Mouse (Mus musculus) kidney, postnatal 25 days (tissue): ENCODE data around the gene Olfr843.

Experiments
- DNase-seq, 2 experiments: peaks; one replicate each; pipeline ENCODE4 v3.0.0; 2021; ENCODE audit warnings: mixed read lengths in 2 of 2

Olfr843 gene

DNA sequence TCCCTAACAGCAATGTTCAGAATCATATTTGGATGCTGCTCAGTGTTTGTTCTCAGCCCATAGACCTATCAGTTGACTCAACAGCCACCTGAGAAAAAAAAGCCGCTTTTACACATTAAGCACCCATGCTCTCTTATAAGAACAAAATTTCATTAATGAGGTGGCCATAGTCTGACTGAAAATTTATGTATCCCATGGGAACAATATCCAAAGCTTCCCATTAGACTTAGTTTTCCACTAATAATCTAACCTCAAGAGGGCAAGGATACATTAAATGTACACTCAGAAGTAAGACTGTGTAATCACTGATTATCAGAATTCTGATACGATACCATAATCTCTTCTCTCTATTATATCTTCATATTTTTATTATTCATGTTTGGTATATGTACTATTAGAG, at the start of gene Olfr843:
Olfr843 (minus strand) TSS at position 101 of the 400 bp plus-strand sequence.
- no peak for DNase-seq
